Mouse (Mus musculus) spleen, postnatal 14 days (tissue): ENCODE results near the gene Gse1.

Experiments
- DNase-seq, 2 experiments: peaks; one replicate each; pipeline ENCODE4 v3.0.0; 2021 to 2022; ENCODE audit warnings: low spot score in 2 of 2

The Gse1 gene

DNA sequence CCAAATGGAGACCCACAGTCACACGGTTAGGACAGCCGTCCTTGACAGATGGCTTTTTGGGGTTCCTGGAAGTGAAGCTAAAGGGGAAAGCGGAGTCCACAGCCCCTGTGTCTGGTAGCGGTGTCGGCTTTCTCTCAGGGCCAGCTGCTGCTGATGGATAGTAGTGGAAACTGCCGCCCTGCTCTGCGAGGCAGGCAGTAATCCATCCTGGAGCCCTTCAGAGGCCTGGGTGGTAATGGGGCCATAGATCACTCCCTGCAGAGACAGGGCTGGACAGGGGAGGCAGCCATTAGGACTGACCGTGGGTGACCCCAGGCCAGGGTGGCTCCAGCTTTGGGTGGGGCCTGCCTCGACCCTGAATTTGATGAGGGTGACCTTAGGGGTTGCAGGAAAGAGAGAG is 146.3 kb downstream of the Gse1 start:
- DNase-seq = no peak

DNA sequence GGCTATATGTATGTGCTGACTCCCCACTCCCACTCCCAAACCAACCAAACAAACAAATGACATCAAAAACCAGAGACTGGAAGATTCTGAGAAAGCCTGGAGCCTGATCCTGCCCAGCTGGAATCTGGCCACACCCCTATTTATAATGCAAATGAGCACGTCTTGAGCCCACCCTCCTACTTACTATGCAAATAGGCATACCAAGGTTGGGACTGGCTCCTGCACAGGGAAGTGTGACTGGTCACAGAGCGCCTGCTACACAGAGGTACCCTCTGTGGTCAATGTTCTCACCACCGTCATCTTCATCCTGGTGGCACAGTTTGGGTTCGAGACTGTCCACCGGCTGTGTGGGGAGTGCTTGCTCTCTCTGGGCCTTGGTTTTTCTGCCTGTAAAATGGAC is 146.9 kb downstream of the Gse1 start:
- no peak for DNase-seq

DNA sequence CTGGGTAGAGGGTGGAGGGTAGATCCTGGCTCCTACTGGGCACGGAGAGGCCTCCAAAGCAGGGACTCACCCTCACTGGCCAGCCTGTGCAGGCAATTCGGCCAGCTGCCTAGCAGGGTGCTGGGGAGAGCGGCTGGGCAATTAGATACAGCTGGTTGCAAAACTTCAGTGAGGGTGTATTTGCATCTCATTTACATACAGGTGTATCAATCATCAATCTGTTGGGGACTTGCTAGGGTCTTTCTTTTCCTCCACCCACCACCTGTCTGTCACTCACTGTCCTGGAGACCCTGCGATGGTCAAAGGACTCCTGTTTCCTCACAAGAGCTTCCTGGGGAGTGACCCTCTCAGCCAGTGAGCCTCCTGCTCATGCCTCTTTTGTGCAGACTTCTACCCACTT is 148.0 kb downstream of the Gse1 start:
- no peak for DNase-seq

DNA sequence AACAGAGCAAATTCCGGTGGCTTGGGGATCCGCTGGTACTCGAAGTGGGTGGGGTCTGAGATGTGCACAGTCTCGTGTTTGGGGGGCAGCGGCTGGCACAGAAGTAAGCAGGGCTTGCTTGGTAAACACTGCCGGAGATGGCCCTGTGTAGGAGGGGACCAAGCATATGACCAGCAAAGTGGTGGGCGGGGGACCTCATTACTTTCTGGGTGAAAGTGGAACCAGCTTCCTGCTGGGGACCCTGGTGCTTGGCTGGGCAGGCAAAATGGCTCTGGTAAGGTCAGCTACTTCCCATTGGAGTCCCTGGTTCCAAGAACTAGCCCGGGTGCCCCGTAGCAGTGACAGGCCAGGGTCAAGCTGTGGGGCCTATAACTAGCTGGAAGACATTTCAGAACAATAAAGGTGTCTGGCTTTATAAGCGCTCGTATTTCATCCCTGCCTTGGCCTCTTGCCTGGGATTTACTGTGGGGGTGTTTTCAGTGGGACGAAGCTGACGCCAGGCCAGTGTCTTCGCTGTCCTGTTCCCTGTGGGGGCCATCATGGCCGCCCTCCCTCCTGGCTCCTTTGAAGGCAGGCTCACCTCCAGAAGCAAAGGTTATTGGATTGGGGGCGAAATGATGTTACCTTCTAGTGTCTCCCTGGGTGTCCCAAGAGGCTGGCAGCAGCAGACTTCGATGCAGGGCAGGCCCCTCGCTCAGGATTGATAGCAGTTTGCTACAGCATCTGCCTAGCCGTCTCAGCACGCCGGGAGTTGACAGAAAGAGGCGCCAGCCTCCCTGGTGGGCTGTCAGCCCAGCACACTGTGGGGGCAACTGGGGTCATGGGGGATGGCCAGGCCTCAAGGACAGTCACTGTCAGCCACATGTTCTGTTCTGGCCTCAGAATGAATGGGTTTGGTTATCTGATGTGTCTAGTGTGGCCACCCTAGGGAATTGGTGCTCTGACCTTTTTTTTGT is 148.9 kb downstream of the Gse1 start:
- DNase-seq = no peak

DNA sequence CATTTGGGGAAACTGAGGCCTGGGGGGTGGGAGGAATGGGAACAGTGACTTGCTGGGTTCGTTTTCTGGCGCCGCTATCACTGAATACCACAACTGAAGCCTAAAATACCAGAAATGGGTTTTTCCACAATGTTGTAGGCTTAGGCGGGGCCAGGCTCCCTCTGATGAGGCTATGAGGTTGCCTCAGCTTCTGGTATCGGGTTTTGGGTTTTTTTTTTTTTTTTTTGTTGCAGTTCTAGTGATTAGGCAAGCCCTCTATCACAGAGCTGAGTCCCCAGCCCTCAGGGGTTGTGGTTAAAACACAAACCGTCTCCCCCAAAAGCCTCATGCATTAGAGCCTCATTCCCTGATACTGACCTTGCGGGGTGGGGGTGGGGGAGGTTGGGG is 149.5 kb downstream of the Gse1 start:
- no peak for DNase-seq

DNA sequence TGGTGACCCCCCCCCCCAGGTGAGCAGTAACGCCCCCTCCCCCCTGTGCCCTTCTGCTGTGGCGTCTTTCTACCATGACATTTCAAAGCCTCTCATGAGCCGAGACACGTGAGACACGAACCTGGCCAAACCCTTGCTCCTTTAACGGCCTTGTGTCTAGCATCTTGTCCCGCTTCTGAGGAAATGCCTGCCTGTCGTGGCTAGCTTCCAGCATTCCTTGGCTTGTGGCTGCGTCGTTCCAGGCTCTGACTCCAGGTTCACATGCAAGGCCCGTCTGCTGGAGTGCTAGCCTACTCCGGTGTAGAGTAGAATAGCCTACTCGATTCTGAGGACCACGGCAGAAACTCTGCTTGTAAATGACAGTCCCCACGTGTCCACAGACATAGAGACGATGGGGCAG is 150.1 kb downstream of the Gse1 start:
- DNase-seq = no peak

DNA sequence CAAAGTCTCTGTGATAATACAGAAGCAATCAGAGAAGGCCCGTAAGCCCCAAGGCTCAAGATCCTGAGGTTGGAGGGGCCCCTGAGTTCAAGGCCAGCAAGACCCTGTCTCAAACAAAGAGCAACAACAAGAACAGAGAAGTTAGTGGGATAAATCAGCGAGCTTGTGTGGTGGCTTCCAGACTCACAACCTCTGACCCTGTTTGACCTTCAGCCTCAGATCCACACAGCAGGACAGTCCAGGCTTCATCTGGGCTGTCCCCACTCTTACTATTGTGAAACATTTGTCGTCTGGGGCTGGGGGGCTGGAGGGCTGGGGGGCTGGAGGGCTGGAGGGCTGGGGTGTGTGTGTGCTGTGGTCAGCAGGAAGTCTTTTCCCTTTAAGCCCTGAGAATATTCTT is 150.8 kb downstream of the Gse1 start:
- no peak for DNase-seq

DNA sequence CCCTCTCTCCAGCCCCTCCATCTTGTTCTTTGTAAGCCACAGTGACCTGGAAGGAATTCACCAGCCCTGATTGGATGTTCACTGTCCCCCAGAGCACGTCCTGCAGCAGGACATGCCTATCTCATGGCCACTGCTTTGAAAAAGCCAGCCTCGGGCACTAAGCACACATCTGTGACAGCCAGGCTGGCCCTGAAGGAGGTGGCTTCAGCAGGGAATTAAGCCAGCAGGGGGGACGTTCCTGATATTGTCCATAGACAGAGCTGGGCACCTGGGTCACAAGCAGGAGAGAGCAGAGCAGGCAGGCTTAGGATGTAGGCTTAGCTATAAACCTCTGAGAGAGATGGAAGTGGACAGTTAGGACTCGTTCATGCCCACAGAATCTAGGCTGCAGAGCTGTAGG is 153.6 kb downstream of the Gse1 start:
- DNase-seq = no peak

DNA sequence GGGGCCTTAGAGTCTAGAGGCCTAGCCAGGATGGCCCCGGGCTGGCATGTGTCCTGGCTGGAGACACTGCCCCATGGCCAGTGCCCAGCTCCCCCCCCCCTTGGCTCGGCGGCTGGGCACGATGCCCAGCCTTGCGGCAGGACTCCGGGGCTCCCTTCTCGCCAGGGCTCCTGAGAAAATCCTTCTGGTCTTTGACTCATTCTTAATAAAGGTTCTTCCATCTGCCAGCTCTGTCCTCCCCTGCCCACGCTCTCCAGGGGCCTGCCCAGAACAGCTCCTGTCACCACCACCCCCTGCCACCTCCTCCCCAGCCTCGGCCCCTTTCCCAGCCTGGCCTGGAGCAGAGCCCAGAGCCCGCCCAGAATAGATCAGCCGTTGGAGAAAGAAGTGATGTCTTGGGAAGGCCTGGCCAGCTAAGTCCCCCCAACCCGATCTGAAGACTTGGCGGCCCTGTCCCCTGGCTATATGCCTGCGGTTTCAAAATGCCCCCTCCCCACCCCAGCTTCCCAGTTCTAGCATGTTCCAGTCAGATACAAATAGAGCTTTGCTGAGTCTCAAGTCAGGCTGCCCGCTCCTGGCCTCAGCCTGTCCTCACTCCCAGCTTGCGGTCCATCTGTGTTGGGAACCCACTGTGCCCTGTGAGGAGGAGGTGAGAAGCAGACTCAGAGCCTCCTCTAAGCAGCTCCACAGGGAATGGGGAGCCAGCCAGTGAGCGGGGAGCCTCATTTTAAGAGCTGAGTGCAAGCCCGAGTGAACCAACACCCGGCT is 154.4 kb downstream of the Gse1 start:
- no peak for DNase-seq

DNA sequence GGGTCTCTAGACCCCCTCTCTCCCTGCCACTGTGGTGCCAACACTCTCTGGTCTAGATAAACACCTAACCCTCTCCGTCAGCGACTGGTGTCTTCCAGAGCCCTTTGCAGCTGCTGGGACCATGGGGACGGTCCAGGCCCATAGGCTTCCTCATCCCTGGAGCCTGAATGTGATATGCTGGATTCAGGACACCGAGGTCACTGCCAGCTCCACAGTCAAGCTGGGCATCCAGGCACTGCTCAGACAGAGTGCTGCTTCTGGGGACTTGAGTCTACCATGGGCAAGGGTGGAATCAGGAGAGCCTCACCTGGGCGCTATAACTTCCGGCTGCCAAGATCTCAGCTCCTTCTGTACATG is 154.9 kb downstream of the Gse1 start:
- DNase-seq = no peak

DNA sequence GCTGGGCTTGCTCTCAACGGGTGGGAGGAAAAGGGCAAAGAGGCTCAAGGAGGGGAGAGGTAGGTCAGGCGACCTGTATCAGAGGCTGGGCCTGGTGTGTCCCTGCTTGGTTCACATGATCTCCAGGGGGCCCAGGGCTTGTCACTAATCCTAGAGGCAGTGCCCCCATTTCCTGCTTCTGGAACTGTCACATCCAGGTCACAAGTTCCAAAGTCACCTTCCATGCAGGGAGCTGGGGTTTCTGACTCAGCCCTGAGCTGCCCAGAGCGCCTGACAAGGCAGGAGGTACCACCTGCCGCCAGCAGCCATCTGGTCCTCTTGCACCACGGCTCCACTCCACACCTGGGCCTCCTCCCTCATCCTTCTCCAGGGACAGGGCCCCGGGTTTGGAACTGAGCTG is 155.5 kb downstream of the Gse1 start:
- no peak for DNase-seq

DNA sequence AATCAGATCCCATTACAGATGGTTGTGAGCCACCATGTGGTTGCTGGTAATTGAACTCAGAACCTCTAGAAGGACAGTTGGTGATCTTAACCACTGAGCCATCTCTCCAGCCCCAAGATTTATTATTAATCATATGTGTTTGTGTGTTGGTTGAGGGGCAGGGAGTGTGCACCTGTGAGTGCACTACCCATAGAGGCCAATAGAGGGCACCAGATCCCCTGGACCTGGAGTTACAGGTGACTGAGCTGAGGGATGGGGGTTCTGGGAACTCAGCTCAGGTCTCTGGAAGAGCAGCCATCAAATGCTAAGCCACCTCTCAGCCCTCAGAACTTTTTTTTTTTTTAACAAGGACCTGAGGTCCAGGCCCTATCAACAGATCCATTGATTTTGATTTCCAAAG is 156.5 kb downstream of the Gse1 start:
- DNase-seq = no peak

DNA sequence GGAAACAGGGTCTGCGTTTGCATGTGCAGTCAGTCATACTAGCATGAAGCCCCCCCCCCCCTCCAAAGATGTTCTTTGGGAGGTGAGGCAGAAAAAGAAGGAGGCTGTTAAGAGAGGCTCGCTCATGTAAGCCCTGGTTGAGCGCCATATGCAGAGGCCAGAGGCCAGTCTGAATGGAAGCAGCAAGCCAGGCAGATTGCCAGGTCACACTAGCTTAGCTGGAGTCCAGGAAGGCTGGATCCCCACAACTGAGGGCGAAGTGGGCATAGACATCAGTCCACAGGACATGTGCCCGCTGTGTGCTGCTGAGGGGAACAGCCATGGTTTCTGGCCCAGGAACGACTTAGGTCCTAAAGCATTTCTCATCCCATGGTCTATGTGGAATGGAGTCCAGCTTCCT is 160.0 kb downstream of the Gse1 start:
- no peak for DNase-seq

DNA sequence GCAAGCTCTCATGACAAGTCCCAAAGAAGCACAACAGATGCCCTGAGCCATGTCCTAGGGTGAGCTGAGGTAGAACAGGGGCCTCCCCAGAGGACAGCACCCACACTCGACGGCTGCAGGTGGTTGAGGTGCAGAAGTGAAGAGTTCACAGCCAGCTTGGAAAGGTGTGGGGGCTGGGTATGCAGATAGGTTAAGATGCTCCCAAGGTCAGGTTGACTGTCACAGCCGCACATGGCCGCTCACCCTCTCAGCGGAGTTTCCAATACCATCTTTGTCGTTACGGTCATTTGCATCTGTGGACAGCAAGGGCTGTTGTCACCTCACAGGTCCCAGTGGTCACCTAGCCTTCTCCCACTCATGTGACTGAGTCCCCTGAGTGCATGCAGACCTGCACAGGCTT is 162.3 kb downstream of the Gse1 start:
- DNase-seq = no peak

DNA sequence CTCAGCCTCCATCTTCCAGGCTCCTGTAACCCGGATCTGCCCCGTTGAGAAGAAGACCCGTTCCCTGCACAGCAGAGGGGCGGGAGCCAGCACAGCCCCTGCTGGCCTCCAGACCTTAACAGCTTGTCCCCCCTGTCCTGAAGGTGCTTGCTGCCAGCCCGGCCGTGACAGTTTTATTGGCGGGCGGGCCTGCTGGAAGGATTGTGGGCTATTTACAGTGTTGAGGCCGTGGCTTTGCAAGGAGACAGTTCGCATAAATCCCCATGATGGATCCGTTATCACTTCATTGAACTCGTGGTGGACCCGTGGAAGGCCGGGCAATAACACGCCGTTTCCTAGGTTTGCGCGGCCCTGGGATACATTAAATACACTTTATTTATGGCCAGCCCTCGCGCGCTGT is 163.6 kb downstream of the Gse1 start:
- no peak for DNase-seq

DNA sequence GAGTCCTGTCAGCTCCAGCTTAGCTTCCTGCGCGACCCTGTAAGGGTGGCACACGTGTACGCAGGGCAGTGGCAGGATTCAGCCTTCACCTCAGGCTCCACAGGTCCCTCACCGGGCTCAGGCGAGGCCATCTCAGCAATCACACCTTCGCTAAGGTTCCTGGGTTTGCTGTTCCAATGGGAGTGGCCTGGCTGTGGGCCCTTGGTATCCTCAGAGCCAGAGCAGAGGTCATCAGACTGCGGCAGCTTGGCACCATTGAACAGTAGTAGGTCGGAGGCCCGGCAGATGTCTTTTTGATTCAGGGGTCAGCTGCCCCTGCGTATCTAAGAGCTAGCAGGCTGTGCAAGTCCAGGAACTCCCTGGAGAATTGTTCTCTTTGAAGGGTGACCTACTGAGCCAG is 164.8 kb downstream of the Gse1 start:
- no peak for DNase-seq

DNA sequence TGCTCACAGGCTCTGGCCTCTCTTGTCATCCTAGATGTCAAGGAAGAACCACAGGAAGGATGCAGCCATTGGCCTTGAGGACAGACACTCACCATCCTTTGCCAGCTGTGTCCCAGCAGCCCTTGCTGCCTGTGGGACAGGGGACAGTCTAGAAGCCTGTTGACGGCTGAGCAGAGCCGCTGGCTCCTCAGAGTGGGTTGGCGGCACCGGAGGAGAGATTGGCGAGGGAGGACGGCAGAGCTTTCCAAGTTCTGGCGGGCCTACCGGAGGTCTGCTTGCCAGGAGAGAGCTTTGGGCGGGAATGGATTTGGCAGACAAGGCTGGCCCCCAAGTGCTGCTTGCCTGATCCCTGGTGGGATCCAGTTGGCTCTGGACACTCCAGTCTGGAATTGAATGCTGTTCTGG is 165.6 kb downstream of the Gse1 start:
- DNase-seq = no peak

DNA sequence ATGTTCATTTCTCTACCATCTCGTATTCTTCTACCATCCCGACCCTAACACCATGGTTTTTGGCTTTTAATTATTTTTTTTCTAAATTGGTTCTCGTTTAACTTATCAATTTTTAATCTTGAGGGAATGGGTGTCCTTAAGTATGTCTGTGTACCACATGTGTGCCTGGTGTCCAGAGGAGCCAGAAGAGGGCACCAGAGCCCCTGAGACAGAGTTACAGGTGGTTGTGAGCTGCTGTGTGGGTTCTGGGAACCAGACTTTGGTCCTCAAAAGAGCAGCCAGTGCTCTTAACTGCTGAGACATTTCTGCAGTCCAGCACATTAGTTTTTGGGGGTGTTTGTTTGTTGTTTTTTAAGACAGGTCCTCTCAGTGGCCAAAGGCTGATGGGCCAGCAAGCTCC is 167.6 kb downstream of the Gse1 start:
- DNase-seq = no peak

DNA sequence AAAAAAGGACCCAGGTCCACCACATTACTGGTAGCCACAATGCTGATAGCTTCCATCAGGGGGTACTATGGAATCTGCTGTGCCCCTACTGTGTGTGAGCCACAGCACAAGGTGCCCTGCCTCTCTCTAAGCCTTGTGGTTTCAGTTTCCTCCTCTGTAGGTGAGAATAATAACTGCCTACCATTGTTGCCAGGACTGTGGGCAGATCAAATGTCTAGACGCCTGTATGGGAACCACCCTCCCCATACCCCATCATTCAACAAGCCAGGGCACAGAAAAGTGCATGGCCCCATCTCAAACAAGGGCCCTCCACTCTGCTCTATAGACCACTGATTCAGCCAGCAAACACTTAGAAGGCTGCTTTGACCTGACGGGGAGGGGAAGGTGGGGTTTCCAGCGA is 168.5 kb downstream of the Gse1 start:
- no peak for DNase-seq

DNA sequence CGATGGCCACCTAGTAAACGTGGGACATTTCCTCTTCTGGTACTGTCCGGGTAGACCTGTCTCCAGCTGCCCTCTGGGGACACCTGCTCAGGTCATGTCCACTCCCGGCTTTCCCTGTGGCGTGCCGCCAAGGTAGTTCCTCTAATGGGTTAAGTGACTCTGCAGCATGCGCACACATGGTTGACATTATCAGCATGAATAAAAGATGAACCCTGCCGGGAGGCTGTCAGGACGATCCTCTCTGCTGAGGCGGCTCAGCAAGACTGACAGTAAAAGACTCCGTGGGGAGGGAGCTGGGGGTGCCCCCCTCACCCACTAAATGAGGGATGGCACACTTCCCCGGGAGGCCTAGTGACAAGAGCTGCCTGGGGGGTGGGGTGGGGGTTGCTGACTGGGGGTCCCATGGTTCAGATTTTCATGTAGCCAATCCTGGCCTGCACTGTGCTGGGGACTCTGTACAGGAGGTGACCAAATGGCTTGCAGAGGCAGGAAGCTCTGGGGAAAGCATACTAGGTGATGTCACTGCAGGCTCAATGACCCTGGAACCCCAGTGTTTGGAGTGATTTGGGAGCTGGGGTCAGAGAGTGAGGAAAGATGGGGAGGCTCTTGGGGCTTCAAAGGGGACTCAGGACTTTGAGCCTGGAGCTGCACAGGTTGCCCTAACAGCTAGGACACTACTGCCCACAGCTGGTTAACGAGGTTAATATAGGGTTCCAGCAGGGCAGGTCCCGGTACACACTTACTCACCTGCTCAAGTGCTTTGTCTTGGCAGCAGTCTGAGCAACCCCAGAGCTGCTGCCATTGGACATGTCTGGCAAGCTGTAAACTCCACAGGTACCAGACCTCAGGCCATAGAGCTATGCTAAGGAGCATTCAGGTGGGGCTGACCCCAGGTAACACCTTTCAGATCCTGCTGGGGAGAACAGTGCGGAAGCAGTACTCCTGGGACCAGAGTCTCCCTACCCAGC is 169.5 kb downstream of the Gse1 start:
- no peak for DNase-seq

DNA sequence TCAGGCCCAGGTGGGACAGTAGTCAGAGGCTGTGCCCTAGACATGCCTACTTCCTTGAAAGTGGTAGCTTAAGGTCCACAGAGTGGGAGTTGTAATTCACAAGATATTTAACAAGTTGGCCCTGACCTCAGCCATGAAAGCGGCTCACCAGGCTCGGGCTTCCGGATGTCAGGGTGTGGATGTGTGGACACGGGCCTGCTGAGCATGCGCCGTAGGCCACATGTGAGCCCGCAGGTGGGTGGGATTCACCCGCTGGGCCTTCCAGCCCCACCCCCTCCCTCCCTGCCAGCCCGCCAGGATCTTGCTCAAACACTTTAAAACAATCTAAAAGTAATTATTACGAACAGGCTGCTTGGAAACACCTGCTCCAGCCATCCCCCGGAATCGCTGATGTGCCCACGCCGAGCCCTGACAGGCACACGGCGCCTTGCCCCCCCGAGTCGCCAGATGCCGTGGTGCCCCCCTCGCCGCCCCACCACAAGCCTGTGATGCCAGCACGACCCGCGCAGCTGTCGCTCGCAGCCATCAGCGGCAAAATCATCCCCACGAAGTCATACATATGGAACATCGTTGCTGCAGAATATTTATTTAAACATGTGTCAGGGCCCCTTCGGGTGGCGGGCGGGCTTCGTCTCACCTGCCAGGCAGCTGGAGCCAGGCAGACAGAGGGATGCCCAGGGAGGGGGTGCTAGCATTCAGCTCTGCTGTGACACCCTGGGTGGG is 171.1 kb downstream of the Gse1 start:
- DNase-seq = no peak
